Mouse (Mus musculus): ENCODE data around the gene Rnf208.

DNA sequence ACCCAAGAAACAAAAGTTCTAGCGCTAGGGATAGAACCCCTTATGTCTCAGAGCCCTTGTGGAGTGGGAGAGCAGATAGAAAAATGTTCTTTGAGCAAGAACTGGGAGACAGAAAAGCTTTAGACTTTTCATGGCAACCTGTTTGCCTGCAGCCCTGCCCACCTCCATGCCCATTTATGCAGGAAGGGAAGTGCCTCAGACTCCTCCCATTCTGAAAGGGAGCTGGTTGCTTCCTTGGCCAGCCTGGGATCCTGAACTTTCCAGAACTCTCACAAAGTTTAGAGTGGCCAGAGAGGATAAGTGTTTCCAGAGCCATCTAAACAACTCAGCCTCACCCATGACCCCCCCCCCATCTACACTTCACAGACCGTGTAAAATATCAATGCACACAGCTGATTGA lies 44.9 kb upstream of the Rnf208 start:
- TF ChIP-seq MAFK (IDR thresholded peaks at IDR 0.05; ENCODE audit: insufficient read depth, low read depth, low read length) (no peak), ZC3H11A (IDR thresholded peaks at IDR 0.05; ENCODE audit: borderline replicate concordance, low read depth, low read length) (no peak), CHD2 (IDR thresholded peaks at IDR 0.05; ENCODE audit: low read depth, low read length) (no peak), ZNF384 (IDR thresholded peaks at IDR 0.05; ENCODE audit: low read depth, low read length) (no peak)

Data from ES-E14 (cell line).